Mouse (Mus musculus) neural tube, embryonic 14.5 days (tissue): ENCODE data around the gene Ttll5. TPM values are rescaled to one million over a fixed set of nuclear protein-coding genes. Genes with fewer than 3 reads are reported as not detected.

Experiments
- ATAC-seq: fragments of 200-750 bp; cut with Nextera tagmentation; 2 replicates; pipeline ENCODE4 v1.8.0; 2017; ENCODE audit warnings: low read depth, mild to moderate bottlenecking, moderate TSS enrichment, moderate library complexity
- H3K27ac ChIP-seq: fragments of 300-500 bp; sonication (generic); 2 replicates; pipeline ENCODE4 v1.5.1; 2014; ENCODE audit warnings: low read depth, mild to moderate bottlenecking, control low read depth, low read length, moderate library complexity, mixed read lengths
- H3K27me3 ChIP-seq: fragments of 300-500 bp; sonication (generic); 2 replicates; pipeline ENCODE4 v1.6.1; 2014; ENCODE audit warnings: low read length; ENCODE audit not compliant: control insufficient read depth, insufficient read depth
- H3K36me3 ChIP-seq: fragments of 300-500 bp; sonication (generic); 2 replicates; pipeline ENCODE4 v1.6.1; 2014; ENCODE audit warnings: low read length, mixed read lengths; ENCODE audit not compliant: control insufficient read depth, insufficient read depth
- H3K4me1 ChIP-seq: fragments of 300-500 bp; sonication (generic); 2 replicates; pipeline ENCODE4 v1.6.1; 2014; ENCODE audit warnings: low read length; ENCODE audit not compliant: control insufficient read depth, insufficient read depth
- H3K4me2 ChIP-seq: fragments of 300-500 bp; sonication (generic); 2 replicates; pipeline ENCODE4 v1.6.1; 2014; ENCODE audit warnings: mild to moderate bottlenecking, low read depth, low read length, control low read depth
- H3K4me3 ChIP-seq: fragments of 300-500 bp; sonication (generic); 2 replicates; pipeline ENCODE4 v1.5.1; 2014; ENCODE audit warnings: low read depth, low read length, control low read depth, mixed read lengths
- H3K9ac ChIP-seq: fragments of 300-500 bp; sonication (generic); replicated peaks from 2 replicates; pipeline ENCODE4 v1.6.1; 2014; ENCODE audit warnings: low read depth, mild to moderate bottlenecking, control low read depth, low read length, mixed read lengths
- H3K9me3 ChIP-seq: fragments of 300-500 bp; sonication (generic); 2 replicates; pipeline ENCODE4 v1.6.1; 2016; ENCODE audit warnings: low read length; ENCODE audit not compliant: control insufficient read depth
- WGBS: fragments of 180-500 bp; shearing (Covaris S2); extraction: QIAGEN DNeasy Blood & Tissue Kit; methylation state at CpG from one replicate; pipeline ENCODE4 v1.1.7; 2014; 5-methylcytosine and 5-hydroxymethylcytosine counted together
- polyA plus RNA-seq: library from polyadenylated mRNA; unstranded; fragments of >200 nt; fragmentation: Nextera tagmentation; extraction: Ambion mirVana; gene quantifications from 2 replicates; pipeline ENCODE4 v1.2.1, GENCODE M21; 2014

Ttll5 gene
- polyA plus RNA-seq, 1 experiment from 2014 or later, result 18.0 TPM

DNA sequence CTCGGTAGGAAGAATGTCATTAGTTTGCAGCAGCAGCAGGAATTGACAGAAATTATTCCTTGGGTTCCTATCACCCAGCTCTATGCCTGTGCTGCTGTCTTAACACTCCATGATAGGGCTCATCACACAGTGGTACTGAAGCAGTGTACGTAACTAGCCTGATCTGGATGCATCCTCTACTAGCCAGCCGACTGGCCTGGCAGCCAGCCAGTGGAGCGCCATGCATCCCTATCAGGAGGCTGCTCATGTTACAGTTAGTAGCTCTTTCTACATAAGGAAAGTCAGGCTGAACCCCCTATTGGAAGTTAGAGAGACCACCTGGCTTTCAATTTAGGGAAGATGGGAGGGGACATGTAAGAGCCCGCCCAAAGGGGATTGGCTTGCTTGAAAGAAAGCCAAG is 202.5 kb downstream of the Ttll5 start:
- peaks cover 10% of the 10 kb centered on the region; the same call in 1 of the 2 replicates for H3K4me1 ChIP-seq
- no peak overlapping the region for H3K4me2 ChIP-seq
- no peak overlapping the region for H3K27ac ChIP-seq
- H3K9me3 ChIP-seq, result no peaks in the 10 kb centered on the region
- H3K36me3 ChIP-seq, result no peaks in the 10 kb centered on the region
- ATAC-seq, result peak; percentile 46; the same call in 1 of the 2 replicates
- no peak overlapping the region; the same call in 1 of the 2 replicates for H3K9ac ChIP-seq
- H3K4me3 ChIP-seq, result no peak overlapping the region
- WGBS, result 59% methylated on average over 5 of the region's 5 CpGs
- H3K27me3 ChIP-seq, result no peaks in the 10 kb centered on the region

DNA sequence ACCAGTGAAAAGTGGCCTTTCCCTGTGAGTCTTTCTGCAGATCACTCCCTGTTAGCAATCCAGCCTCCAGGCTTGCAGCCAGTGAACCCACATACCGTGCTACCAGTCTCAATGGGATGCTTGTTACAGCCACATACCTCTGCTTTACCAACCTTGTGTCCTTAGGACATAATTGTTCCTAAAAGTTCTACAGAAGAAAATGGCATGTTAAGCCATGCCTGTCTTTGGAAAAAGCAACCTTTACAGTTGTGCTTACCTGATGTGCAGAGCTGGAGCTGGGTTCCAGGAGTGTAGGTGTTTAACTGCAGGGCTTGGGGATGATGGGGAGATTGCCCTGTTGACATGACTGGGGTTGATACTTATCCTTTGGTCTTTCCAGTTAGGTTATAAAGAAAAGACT is 203.3 kb downstream of the Ttll5 start:
- 94% methylated on average over 1 of the region's 1 CpGs for WGBS
- H3K4me1 ChIP-seq, result peaks cover 10% of the 10 kb centered on the region; the same call in 1 of the 2 replicates
- no peak overlapping the region for H3K9ac ChIP-seq
- H3K27ac ChIP-seq, result no peak overlapping the region
- H3K4me2 ChIP-seq, result no peak overlapping the region
- H3K9me3 ChIP-seq, result no peaks in the 10 kb centered on the region
- no peaks in the 10 kb centered on the region for H3K36me3 ChIP-seq
- ATAC-seq, result no peak
- H3K4me3 ChIP-seq, result no peak overlapping the region
- H3K27me3 ChIP-seq, result no peaks in the 10 kb centered on the region

DNA sequence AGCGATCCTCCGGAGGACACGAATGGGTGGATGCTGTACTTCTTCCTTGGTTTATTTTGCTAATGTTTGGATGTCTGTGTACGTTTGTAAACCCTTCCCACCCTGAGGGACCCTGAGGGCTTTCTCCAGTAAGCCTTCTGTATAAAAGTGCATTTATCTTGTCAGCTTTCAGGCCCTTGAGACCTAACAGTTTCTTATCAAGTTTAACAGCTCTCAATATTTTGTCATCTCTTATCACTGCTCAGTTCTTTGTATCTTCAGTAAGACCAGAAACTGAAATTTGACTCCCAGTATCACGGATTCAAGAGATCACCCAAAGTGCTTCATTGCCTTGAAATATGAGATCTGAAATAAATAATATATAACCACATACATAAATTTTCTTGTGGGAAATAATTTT is 206.5 kb downstream of the Ttll5 start:
- H3K9me3 ChIP-seq, result no peaks in the 10 kb centered on the region
- H3K4me3 ChIP-seq, result no peak overlapping the region
- no peaks in the 10 kb centered on the region for H3K27me3 ChIP-seq
- whole genome bisulfite sequencing, result 82% methylated on average over 5 of the region's 5 CpGs
- H3K4me2 ChIP-seq, result no peak overlapping the region
- H3K36me3 ChIP-seq, result no peaks in the 10 kb centered on the region
- H3K9ac ChIP-seq, result no peak overlapping the region
- no peak for ATAC-seq
- H3K27ac ChIP-seq, result no peak overlapping the region
- H3K4me1 ChIP-seq, result no peaks in the 10 kb centered on the region

DNA sequence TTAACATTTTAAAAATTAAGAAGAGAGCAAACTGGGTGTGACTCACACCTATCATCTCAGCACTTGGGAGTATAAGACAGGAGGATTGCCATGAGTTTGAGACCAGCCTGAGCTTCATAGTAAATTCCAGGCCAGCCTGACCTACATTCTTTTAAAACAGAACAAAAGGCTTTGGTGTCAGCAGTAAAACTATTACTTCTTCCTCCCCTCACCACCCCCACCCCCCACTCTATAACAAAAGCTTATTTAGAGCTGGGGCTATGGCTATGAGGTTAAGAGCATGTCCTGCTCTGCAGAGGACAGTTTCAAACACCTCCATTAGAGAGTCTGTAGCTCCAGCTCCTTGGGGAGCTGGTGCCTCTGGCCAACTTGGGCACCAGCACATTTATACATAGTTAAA is 211.1 kb downstream of the Ttll5 start:
- Histone ChIP-seq H3K4me2 (no peak overlapping the region), H3K9me3 (no peaks in the 10 kb centered on the region), H3K4me1 (peaks cover 9% of the 10 kb centered on the region; the same call in 1 of the 2 replicates), H3K4me3 (no peak overlapping the region), H3K36me3 (no peaks in the 10 kb centered on the region), H3K27me3 (no peaks in the 10 kb centered on the region), H3K9ac (no peak overlapping the region), H3K27ac (no peak overlapping the region)
- ATAC-seq, result no peak

DNA sequence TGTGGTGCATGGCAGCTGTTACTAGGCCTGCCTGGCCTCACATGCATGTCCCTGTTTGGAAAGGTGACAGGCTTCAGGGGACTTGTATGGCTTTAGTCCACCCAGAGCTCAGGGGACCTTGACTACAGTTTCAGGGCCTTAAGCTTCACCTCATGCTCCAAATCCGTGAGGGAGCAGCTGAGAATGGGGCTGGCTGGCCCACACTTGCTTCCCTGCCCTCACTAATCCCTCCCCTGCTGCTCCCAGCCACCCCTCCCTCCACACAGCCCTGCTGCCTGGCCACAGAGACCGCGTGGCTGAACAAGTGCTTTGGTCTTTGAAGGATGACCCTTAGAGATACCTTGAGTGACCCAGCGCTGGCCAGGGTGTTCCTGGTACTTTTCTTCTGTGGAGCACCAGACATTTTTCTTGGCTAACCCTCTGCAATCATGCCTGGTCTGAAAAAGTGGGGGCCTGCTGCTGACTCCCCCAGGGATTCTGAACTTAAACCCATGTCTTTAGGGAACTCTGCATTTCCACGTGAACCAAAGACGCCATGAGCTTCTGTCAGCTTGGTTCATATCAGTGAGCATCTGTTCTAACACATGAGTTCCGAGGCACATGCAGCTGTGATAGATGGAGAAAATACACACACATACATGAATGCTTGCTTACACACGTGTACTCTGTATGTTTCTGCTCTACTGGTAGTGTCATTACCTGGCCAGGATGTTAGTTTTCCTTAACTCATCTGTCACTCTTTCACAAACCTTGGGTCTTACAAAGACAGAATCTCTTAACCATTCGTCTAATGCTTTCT is 212.1 kb downstream of the Ttll5 start:
- 0 out of 2 replicates have a peak, but pooled peaks have one; percentile 9 for ATAC-seq
- Histone ChIP-seq H3K4me2 (no peak overlapping the region), H3K36me3 (no peaks in the 10 kb centered on the region), H3K27me3 (no peaks in the 10 kb centered on the region), H3K4me3 (no peak overlapping the region), H3K27ac (no peak overlapping the region), H3K9me3 (no peaks in the 10 kb centered on the region), H3K9ac (no peak overlapping the region), H3K4me1 (peaks cover 9% of the 10 kb centered on the region; the same call in 1 of the 2 replicates)
- 28% methylated on average over 9 of the region's 9 CpGs for WGBS

DNA sequence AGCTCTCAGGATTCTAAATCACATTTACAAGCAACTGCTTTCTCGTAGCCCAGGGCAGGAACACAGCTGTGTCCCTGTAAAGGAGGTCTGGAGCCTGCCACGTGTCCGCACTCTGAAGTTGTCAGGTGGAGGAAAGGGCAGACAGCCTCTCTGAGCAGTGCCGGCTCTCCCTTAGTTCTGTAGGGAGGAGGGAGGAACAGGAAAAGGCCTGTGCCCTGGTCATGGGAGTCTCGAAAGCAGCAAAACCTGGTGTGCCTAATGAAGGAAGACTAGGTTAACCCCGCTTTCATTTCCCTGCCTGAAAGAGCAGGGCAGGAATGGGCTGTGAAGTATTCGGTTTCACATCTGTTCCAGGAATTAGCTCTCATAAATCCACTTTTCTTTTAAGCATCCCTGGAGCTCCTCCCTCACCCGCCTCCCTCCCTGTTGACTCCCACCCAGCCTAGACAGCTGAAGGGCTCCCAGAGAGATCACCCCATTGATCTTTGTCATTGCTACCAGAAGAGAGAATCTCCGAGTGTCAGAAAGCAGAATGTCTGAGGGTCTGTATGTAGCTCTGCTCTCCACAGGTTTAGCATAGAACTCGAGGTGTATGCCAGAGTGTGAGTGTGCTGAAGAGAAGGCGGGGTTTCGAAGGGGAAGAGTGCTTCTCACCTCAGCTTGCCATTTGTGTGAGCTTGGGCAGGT is 212.9 kb downstream of the Ttll5 start:
- Histone ChIP-seq H3K9me3 (no peaks in the 10 kb centered on the region), H3K36me3 (no peaks in the 10 kb centered on the region), H3K9ac (no peak overlapping the region), H3K4me1 (peaks cover 9% of the 10 kb centered on the region; the same call in 1 of the 2 replicates), H3K4me2 (no peak overlapping the region), H3K4me3 (no peak overlapping the region), H3K27me3 (no peaks in the 10 kb centered on the region), H3K27ac (0 out of 2 replicates have a peak overlapping the region, but pooled peaks have one; percentile 16)
- WGBS, result 17% methylated on average over 12 of the region's 12 CpGs
- peak; percentile 58; the same call in 1 of the 2 replicates for ATAC-seq

DNA sequence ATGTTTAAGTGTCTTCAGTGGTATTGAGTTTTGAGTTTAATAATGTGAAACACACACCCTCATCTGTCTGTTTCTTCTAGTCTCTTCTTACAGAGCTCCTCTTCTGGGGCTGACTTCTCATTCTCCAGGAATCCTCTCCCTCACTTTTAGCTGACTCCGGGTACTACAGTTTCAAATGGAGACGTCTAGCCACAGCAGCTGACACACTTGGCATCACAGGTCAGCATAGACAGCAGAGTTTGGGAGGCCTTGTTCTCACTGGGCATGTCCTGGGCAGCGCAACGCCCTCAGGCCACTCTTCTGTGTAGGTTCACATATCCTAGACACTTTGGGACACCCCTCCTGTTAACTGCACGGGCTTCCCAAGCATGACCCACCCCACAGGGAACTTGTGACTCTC is 214.6 kb downstream of the Ttll5 start:
- H3K9me3 ChIP-seq, result no peaks in the 10 kb centered on the region
- peaks cover 9% of the 10 kb centered on the region; the same call in 1 of the 2 replicates for H3K4me1 ChIP-seq
- H3K4me2 ChIP-seq, result no peak overlapping the region
- ATAC-seq, result no peak
- H3K9ac ChIP-seq, result no peak overlapping the region
- no peak overlapping the region for H3K27ac ChIP-seq
- H3K27me3 ChIP-seq, result no peaks in the 10 kb centered on the region
- H3K36me3 ChIP-seq, result no peaks in the 10 kb centered on the region
- 85% methylated on average over 5 of the region's 5 CpGs for WGBS
- H3K4me3 ChIP-seq, result no peak overlapping the region

DNA sequence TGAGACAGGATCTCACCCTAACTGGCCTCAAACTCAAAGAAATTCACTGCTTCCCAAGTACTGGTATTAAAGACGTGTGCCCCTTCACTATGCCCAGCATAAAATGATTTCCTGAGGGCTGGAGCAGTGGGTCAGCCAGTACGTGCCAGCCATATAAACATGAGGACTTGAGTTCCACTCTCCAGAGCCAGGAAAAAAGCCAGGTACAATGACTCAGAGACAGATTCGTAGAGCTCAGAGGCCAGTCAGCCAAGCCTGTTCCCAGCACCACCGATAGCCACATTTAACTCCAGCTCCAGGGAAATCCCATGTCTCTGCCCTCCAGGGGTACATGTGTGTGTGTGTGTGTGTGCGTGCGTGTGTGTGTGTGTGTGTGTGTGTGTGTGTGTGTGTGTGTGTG is 215.3 kb downstream of the Ttll5 start:
- H3K4me1 ChIP-seq, result peaks cover 9% of the 10 kb centered on the region; the same call in 1 of the 2 replicates
- no peak overlapping the region for H3K4me2 ChIP-seq
- H3K27ac ChIP-seq, result no peak overlapping the region
- no peak overlapping the region for H3K4me3 ChIP-seq
- H3K9me3 ChIP-seq, result no peaks in the 10 kb centered on the region
- H3K27me3 ChIP-seq, result no peaks in the 10 kb centered on the region
- no peaks in the 10 kb centered on the region for H3K36me3 ChIP-seq
- no peak overlapping the region for H3K9ac ChIP-seq
- 83% methylated on average over 6 of the region's 6 CpGs for WGBS
- no peak for ATAC-seq

DNA sequence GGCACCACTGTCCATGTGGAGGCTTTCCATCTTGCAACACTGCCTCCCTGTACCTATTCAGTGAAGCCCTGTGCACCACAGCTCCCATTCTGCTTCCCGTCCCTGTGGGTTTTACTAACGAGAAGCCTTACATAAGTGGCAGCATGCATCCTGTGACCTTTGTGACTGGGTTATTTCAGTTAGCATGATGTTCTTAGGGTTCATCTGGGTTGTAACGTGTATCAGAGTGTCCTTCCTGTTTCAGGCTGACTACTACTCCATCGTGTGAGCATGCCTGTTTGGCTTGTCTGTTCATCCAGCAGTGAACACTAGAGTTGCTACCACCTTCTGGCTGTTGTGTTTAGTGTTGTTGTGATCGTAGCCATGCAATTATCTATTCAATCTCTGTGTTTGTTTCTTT is 221.7 kb downstream of the Ttll5 start:
- H3K4me1 ChIP-seq, result no peaks in the 10 kb centered on the region
- H3K9ac ChIP-seq, result no peak overlapping the region
- WGBS, result 92% methylated on average over 5 of the region's 5 CpGs
- no peak overlapping the region for H3K27ac ChIP-seq
- no peaks in the 10 kb centered on the region for H3K27me3 ChIP-seq
- H3K36me3 ChIP-seq, result no peaks in the 10 kb centered on the region
- H3K4me3 ChIP-seq, result no peak overlapping the region
- no peak overlapping the region for H3K4me2 ChIP-seq
- no peaks in the 10 kb centered on the region for H3K9me3 ChIP-seq
- ATAC-seq, result no peak
